Mouse (Mus musculus) neural tube, embryonic 13.5 days (tissue): ENCODE measurements around the gene RPS10-NUDT3. TPM values are rescaled to one million over a fixed set of nuclear protein-coding genes. Genes with fewer than 3 reads are reported as not detected.

ENCODE experiments used
- ATAC-seq: fragments of 200-750 bp; cut with Nextera tagmentation; 2 replicates; pipeline ENCODE4 v1.8.0; 2017; ENCODE audit warnings: low read depth, mild to moderate bottlenecking, moderate TSS enrichment, moderate library complexity
- H3K27ac ChIP-seq: fragments of 300-500 bp; sonication (generic); replicated peaks from 2 replicates; pipeline ENCODE4 v1.5.1; 2015; ENCODE audit warnings: moderate library complexity, mild to moderate bottlenecking, inconsistent platforms
- H3K27me3 ChIP-seq: fragments of 300-500 bp; sonication (generic); 2 replicates; pipeline ENCODE4 v1.6.1; 2015; ENCODE audit warnings: mild to moderate bottlenecking, inconsistent platforms
- H3K36me3 ChIP-seq: fragments of 300-500 bp; sonication (generic); 2 replicates; pipeline ENCODE4 v1.6.1; 2015; ENCODE audit warnings: mild to moderate bottlenecking, inconsistent platforms
- H3K4me1 ChIP-seq: fragments of 300-500 bp; sonication (generic); replicated peaks from 2 replicates; pipeline ENCODE4 v1.6.1; 2015; ENCODE audit warnings: inconsistent platforms
- H3K4me2 ChIP-seq: fragments of 300-500 bp; sonication (generic); 2 replicates; pipeline ENCODE4 v1.6.1; 2015; ENCODE audit warnings: inconsistent platforms, mild to moderate bottlenecking, moderate library complexity
- H3K4me3 ChIP-seq: fragments of 300-500 bp; sonication (generic); 2 replicates; pipeline ENCODE4 v1.5.1; 2015; ENCODE audit warnings: mild to moderate bottlenecking, inconsistent platforms
- H3K9ac ChIP-seq: fragments of 300-500 bp; sonication (generic); 2 replicates; pipeline ENCODE4 v1.6.1; 2015; ENCODE audit warnings: moderate library complexity, mild to moderate bottlenecking, inconsistent platforms
- H3K9me3 ChIP-seq: fragments of 300-500 bp; sonication (generic); 2 replicates; pipeline ENCODE4 v1.6.1; 2016; ENCODE audit warnings: inconsistent platforms
- WGBS: fragments of 180-500 bp; shearing (Covaris S2); methylation state at CpG from one replicate; pipeline ENCODE4 v1.1.7; 2015; 5-methylcytosine and 5-hydroxymethylcytosine counted together
- polyA plus RNA-seq: library from polyadenylated mRNA; unstranded; fragments of >200 nt; fragmentation: Nextera tagmentation; extraction: Ambion mirVana; gene quantifications from 2 replicates; pipeline ENCODE4 v1.2.1, GENCODE M21; 2015

Gene RPS10-NUDT3
- polyA plus RNA-seq, 1 experiment from 2014 or later: not detected

DNA sequence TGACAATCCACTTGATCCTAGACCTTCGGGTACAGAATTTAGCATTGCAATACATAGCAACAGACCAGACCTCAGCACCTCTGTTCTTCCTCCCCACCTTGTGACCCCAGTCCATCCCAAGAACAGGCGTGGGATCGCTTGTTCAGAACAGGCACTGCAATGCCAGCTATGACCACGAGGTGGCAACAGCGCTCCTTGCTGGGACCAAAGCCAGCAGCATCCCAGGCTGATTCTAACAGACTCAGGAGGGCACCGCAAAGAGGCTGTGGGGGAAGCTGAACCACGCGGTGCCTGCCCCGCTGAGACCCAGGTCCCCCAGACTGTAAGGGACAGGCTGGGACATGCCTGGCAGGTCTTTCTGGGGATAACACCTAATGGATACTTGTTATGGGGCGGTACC is 100.3 kb downstream of the RPS10-NUDT3 start:
- Histone ChIP-seq H3K27me3 (no peaks in the 10 kb centered on the region), H3K4me2 (no peak overlapping the region), H3K4me1 (peaks cover 3% of the 10 kb centered on the region; the same call in 1 of the 2 replicates), H3K27ac (no peak overlapping the region), H3K9me3 (no peaks in the 10 kb centered on the region), H3K4me3 (no peak overlapping the region), H3K9ac (no peak overlapping the region), H3K36me3 (no peaks in the 10 kb centered on the region)
- 3% methylated on average over 10 of the region's 10 CpGs for WGBS
- peak; percentile 78 for ATAC-seq

DNA sequence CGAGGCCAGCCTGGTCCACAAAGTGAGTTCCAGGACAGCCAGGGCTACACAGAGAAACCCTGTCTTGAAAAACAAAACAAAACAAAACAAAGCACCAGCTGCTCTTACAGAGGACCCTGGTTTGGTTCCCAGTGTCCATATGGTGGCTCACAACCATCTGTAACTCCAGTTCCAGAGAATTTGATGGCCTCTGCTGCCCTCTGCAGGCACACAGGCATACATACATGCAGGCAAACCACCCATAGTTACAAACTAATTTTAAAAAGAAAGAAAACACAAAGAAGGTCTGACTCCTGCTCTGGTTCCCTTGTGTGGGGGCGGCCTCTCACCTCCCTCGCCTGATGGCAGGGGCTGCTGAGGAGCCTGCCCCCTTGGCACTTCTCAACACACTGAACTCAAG is 101.7 kb downstream of the RPS10-NUDT3 start:
- Histone ChIP-seq H3K36me3 (no peaks in the 10 kb centered on the region), H3K9me3 (no peaks in the 10 kb centered on the region), H3K4me1 (peaks cover 3% of the 10 kb centered on the region; the same call in 1 of the 2 replicates), H3K4me2 (no peak overlapping the region), H3K27ac (no peak overlapping the region), H3K4me3 (no peak overlapping the region), H3K9ac (no peak overlapping the region), H3K27me3 (no peaks in the 10 kb centered on the region)
- ATAC-seq: no peak
- WGBS: 84% methylated on average over 3 of the region's 3 CpGs

DNA sequence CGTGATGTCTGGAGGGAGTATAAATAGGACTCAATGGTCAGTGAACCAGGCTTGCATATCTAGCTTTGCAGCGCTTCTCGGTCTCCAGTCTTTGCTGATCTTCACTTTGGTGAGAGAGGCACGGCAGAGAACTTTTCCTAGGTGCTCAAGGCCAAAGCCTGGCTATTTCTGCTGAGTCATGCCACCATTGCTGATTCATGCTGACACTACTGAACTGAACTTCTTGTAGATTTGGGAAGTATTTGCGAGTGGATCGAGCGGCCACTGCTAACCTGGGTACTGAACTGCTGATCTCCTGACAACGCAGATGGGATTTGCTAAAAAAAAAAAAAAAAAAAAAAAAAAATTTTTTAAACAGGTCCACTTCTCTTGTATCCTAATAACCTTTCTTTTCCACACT is 102.9 kb downstream of the RPS10-NUDT3 start:
- Histone ChIP-seq H3K27ac (no peak overlapping the region), H3K9ac (no peak overlapping the region), H3K36me3 (no peaks in the 10 kb centered on the region), H3K9me3 (no peaks in the 10 kb centered on the region), H3K4me3 (no peak overlapping the region), H3K4me2 (no peak overlapping the region), H3K4me1 (peaks cover 3% of the 10 kb centered on the region; the same call in 1 of the 2 replicates), H3K27me3 (no peaks in the 10 kb centered on the region)
- 90% methylated on average over 8 of the region's 8 CpGs for WGBS
- ATAC-seq: no peak

Other genes with a start within 250 kb of the RPS10-NUDT3 start
- gene Grm4, start 113.8 kb downstream of the RPS10-NUDT3 start, polyA plus RNA-seq: 3.5 and 4.3 TPM in 2 replicates
- 121 and 127 TPM in 2 replicates for gene Hmga1, start 78.7 kb downstream of the RPS10-NUDT3 start, polyA plus RNA-seq
- 41.3 and 46.0 TPM in 2 replicates for gene AI413582, start 69.5 kb downstream of the RPS10-NUDT3 start, polyA plus RNA-seq
- gene Nudt3, start 11.7 kb downstream of the RPS10-NUDT3 start, polyA plus RNA-seq: 238 and 300 TPM in 2 replicates
- 578 and 594 TPM in 2 replicates for gene Rps10, start 1.4 kb upstream of the RPS10-NUDT3 start, polyA plus RNA-seq
- 29.6 and 32.1 TPM in 2 replicates for gene Pacsin1, start 20.3 kb upstream of the RPS10-NUDT3 start, polyA plus RNA-seq
- 0.56 and 0.68 TPM in 2 replicates for gene Spdef, start 93.7 kb upstream of the RPS10-NUDT3 start, polyA plus RNA-seq
- 9.2 and 10.0 TPM in 2 replicates for gene D17Wsu92e, start 185.4 kb upstream of the RPS10-NUDT3 start, polyA plus RNA-seq
- 257 and 271 TPM in 2 replicates for gene Snrpc, start 202.9 kb upstream of the RPS10-NUDT3 start, polyA plus RNA-seq
- 5.1 and 6.0 TPM in 2 replicates for gene Uhrf1bp1, start 221.2 kb upstream of the RPS10-NUDT3 start, polyA plus RNA-seq